Mouse (Mus musculus) C2C12 (cell line): ENCODE results near the gene Smim12. TPM values are rescaled to one million over a fixed set of nuclear protein-coding genes. Genes with fewer than 3 reads are reported as not detected.

Experiments
- H3K27me3 ChIP-seq: one replicate; pipeline ENCODE4 v1.6.1; 2011; ENCODE audit not compliant: control insufficient read depth, insufficient read depth, insufficient read length
- H3K36me3 ChIP-seq: one replicate; pipeline ENCODE4 v1.6.1; 2011; ENCODE audit not compliant: control insufficient read depth, insufficient read depth
- H3K4me3 ChIP-seq: one replicate; pipeline ENCODE4 v1.5.1; 2011; ENCODE audit warnings: mild to moderate bottlenecking, control low read depth; ENCODE audit not compliant: poor library complexity, insufficient read depth, severe bottlenecking
- H3K79me2 ChIP-seq: one replicate; pipeline ENCODE4 v1.6.1; 2011; ENCODE audit not compliant: control insufficient read depth, insufficient read depth
- H3K79me3 ChIP-seq: one replicate; pipeline ENCODE4 v1.6.1; 2011; ENCODE audit warnings: low read depth, control low read depth
- H3ac ChIP-seq: one replicate; pipeline ENCODE3; 2011; ENCODE audit warnings: low read depth; ENCODE audit not compliant: control insufficient read depth, insufficient read length
- CEBPB ChIP-seq: IDR thresholded peaks from one replicate; pipeline ENCODE4 v1.6.1; 2011; ENCODE audit warnings: low read depth, mild to moderate bottlenecking, control low read depth, moderate library complexity
- CTCF ChIP-seq: IDR thresholded peaks from one replicate; pipeline ENCODE4 v1.5.1; 2011; ENCODE audit not compliant: control insufficient read depth, insufficient read depth, insufficient read length
- FOSL1 ChIP-seq: IDR thresholded peaks from one replicate; pipeline ENCODE4 v1.8.0; 2011; ENCODE audit warnings: mild to moderate bottlenecking, low read length; ENCODE audit not compliant: poor library complexity, insufficient read depth, severe bottlenecking
- MAX ChIP-seq: IDR thresholded peaks from one replicate; pipeline ENCODE4 v1.6.1; 2011; ENCODE audit warnings: mild to moderate bottlenecking, control low read depth
- MYOD1 ChIP-seq: IDR thresholded peaks from one replicate; pipeline ENCODE4 v1.6.1; 2011; ENCODE audit warnings: low read depth; ENCODE audit not compliant: control insufficient read depth, insufficient read length
- MYOG ChIP-seq: IDR thresholded peaks from one replicate; pipeline ENCODE4 v1.6.1; 2011; ENCODE audit not compliant: control insufficient read depth, insufficient read length; ENCODE audit errors: extremely low read depth
- USF1 ChIP-seq: IDR thresholded peaks from one replicate; pipeline ENCODE4 v1.6.1; 2011; ENCODE audit warnings: low read depth, mild to moderate bottlenecking, control low read depth, moderate library complexity
- polyA plus RNA-seq: library from polyadenylated mRNA; unstranded; fragments of >200 nt; fragmentation: generic; extraction: Trizol; gene quantifications from one replicate; pipeline ENCODE4 v1.2.1, GENCODE M21; 2012; ENCODE audit warnings: missing spikeins

Gene Smim12
- polyA plus RNA-seq, 1 experiment, result 60.4 TPM

GRCm38 (mm10) chr4:127279241-127279640, 35.7 kb downstream of the Smim12 start:
- TF ChIP-seq CTCF (no peak), USF1 (no peak)
- no peak overlapping the region for H3K4me3 ChIP-seq
- H3K79me2 ChIP-seq, result no peaks in the 10 kb centered on the region
- no peaks in the 10 kb centered on the region for H3K79me3 ChIP-seq
- no peaks in the 10 kb centered on the region for H3K36me3 ChIP-seq
- H3K27me3 ChIP-seq, result peaks cover 27% of the 10 kb centered on the region
- no peak overlapping the region for H3ac ChIP-seq

GRCm38 (mm10) chr4:127286907-127287306, 43.3 kb downstream of the Smim12 start:
- TF ChIP-seq MYOD1, result no peak
- Histone ChIP-seq H3K79me2 (no peaks in the 10 kb centered on the region), H3ac (no peak overlapping the region), H3K27me3 (peaks cover 30% of the 10 kb centered on the region), H3K79me3 (no peaks in the 10 kb centered on the region), H3K36me3 (no peaks in the 10 kb centered on the region), H3K4me3 (no peak overlapping the region)

GRCm38 (mm10) chr4:127289039-127289548, 45.5 kb downstream of the Smim12 start:
- Histone ChIP-seq H3K36me3 (no peaks in the 10 kb centered on the region), H3K27me3 (peaks cover 30% of the 10 kb centered on the region), H3K79me2 (no peaks in the 10 kb centered on the region), H3ac (no peak overlapping the region), H3K4me3 (no peak overlapping the region), H3K79me3 (no peaks in the 10 kb centered on the region)
- TF ChIP-seq FOSL1, result no peak
- TF ChIP-seq CTCF, result no peak
- no peak for TF ChIP-seq MYOD1
- TF ChIP-seq USF1, result no peak
- no peak for TF ChIP-seq CEBPB
- TF ChIP-seq MAX, result no peak
- no peak for TF ChIP-seq MYOG

- Histone ChIP-seq H3K4me3 (no peak overlapping the region), H3K27me3 (peaks cover 16% of the 10 kb centered on the region), H3K79me2 (no peaks in the 10 kb centered on the region), H3ac (no peak overlapping the region), H3K36me3 (no peaks in the 10 kb centered on the region), H3K79me3 (no peaks in the 10 kb centered on the region)
- TF ChIP-seq MYOG, result no peak
- TF ChIP-seq USF1, result no peak
- TF ChIP-seq CTCF, result no peak
- TF ChIP-seq CEBPB, result no peak
- no peak for TF ChIP-seq FOSL1
- TF ChIP-seq MYOD1, result no peak
- TF ChIP-seq MAX, result no peak
Observed at GRCm38 (mm10) chr4:127292631-127293030, 49.0 kb downstream of the Smim12 start.

Other genes starting within 250 kb of the Smim12 start
- 147 TPM for gene Sfpq, start 222.5 kb upstream of the Smim12 start, polyA plus RNA-seq
- gene Zmym1, start 182.6 kb upstream of the Smim12 start, polyA plus RNA-seq, result 4.1 TPM
- gene Zmym6, start 166.4 kb upstream of the Smim12 start, polyA plus RNA-seq, result not detected
- gene Tmem35b, start 120.1 kb upstream of the Smim12 start, polyA plus RNA-seq, result 0.15 TPM
- not detected for gene Dlgap3, start 74.6 kb upstream of the Smim12 start, polyA plus RNA-seq
- 0.07 TPM for gene Gja4, start 70.3 kb downstream of the Smim12 start, polyA plus RNA-seq
- 1.8 TPM for gene Gjb3, start 87.1 kb downstream of the Smim12 start, polyA plus RNA-seq
- 9.0 TPM for gene Gjb4, start 110.3 kb downstream of the Smim12 start, polyA plus RNA-seq
- gene Gjb5, start 114.4 kb downstream of the Smim12 start, polyA plus RNA-seq, result 0.37 TPM